Mouse (Mus musculus): Measurements from ENCODE around the gene Isyna1.
A peak's percentile ranks its signal among the peaks of the same experiment; 100 is the strongest.
"Not testable (repeated sequence)": the region's sequence is repeated elsewhere in the genome, so short reads cannot be mapped to it uniquely, and the experiment has no call there.

Isyna1 gene

DNA sequence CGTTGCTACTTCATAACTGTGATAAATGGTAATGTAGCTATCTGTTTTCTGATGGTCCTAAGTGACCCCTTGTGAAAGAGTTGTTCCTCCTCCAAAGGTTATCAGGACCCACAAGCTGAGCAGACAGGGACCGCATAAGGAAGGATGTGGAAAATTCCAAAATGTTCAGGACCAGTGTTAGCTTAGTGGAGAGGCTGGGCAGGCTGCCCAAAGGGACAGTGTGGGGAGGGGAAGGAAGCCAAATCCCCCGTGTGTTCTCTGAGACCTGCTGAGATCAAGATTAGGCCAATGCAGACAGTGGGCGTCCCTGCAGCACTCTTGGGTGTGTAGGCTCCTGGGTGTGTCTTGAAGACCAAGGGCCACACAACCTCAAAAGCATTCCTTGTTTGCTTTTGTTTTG lies 19.3 kb upstream of the Isyna1 start:
- DNase-seq (ENCODE audit: low read depth) = no peak

DNA sequence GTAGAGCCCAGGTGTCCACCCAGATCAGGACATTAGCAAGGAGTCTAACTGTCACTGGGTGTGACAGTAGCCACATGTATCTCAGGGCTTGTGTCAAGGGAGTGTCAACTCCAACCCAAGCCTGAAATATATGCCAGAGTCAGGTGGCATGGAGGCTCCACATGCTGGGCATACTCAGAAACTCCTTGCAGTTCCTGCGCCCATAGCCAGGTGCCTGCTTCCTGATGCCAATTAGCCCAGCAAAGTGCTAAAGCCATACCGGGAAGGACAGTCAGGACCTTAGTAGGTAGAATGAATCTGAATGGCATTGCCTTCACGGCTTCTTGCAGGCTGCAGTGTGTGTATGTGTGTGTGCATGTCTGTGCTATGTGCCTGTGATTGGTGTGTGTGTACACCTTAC lies 17.0 kb upstream of the Isyna1 start:
- DNase-seq (ENCODE audit: low read depth) = no peak

DNA sequence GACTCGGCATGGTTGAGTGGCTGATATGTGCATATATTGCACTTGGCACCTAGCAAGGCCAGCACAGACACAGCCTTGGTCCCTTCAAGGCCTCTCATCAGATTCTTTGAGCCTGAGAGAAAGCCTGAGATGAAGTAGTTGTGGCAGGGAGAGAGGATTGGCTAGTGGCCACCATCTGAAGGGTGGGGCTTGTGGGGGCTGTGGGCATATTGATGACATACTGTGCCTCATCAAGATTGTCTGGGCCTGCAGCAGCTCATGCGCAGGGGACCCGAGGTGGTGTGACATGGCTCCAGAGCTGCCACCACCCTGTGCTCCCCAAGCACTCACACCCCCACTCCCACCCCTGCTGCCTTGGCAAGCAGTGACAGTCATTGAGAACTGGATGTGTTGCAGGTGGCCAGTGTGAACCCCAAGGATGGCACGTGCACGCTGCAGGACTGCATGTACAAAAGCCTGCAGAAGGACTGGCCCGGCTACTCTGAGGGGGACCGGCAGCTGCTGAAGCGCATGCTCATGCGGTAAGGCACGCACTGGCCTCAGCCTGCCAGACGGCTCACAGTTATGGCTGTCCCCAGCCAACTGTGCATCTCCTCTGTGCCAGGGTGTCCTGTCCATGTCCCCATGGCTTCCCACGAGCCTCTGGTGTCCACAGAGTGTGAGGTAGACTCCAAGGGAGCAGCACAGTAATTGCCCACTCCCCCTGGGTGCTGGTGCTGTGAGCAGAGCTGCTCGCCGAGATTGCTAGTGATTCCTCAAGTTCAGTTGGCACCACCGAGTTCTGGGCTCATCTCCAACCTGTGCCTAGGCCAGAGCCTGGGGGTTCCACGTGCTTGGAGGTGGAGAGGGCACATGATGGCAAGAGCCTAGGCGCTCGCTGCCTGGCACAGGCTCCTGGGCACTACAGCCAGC lies 10.4 kb upstream of the Isyna1 start:
- DNase-seq (ENCODE audit: low read depth) = no peak

DNA sequence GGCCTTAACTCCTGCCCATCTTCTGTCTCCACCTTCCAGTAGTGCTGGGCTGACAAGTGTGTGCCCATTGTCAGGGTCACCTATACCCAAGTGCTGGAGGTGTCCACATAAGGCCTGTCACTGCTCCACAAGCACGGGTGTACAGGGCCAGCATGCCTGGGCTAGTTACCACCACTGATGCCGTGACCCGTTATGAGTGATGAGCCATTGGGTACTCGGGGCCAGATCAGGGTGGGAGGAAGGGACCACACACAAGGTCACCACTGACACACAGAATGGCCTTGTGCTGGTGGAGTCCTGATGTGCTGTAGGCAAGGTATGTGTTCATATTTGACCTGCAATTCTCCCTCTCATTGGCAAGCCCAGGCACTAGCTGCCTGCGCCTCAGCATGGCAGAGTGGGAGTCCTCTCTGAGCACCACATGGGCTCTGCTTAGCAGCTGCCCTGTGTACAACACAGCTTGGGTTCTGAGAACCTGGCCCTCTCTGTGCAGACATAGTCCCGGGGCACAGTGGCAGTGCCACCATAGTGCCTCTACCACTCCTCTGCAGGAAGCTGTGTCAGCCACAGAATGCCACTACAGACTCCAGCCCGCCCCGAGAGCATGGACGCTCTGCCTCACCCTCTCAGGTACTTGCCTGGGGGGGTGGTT lies 9.4 kb upstream of the Isyna1 start:
- DNase-seq (ENCODE audit: low read depth) = no peak

DNA sequence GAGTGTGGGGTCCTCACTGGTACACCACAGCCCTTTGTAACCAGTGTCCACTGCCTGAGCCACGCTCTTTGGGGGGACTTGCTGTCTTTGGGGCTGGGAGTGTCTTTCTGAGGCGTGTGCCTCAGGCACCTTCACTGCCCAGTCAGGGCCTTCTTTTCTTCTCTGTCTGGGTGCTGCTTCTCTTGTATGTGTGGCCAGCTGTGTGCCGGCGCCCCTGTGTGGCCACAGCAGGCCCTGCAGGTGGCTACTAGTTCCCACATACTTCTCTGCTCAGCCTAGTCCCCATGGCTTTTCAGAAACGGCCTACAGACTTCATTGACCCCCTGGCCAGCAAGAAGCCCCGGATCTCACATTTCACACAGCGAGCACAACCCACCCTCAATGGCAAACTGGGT lies 8.9 kb upstream of the Isyna1 start:
- peak; percentile 58 for DNase-seq (ENCODE audit: low read depth)

DNA sequence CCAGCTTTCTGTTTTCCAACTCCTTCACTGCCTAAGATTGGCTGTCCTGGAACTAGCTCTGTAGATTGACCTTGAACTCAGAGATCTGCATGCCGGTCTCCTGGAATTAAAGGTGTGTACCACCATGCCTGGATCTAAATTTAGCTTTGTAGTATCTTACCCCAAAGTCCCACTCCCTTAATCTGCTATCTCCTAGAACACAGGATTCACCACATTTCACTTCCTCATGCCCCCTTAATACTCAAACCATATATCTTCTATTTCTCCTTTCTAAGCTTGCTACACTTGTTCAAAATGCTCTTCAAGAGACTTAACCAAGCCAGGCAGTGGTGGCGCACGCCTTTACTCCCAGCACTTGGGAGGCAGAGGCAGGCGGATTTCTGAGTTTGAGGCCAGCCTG lies 6.2 kb upstream of the Isyna1 start:
- DNase-seq (ENCODE audit: low read depth) = not testable (repeated sequence)

DNA sequence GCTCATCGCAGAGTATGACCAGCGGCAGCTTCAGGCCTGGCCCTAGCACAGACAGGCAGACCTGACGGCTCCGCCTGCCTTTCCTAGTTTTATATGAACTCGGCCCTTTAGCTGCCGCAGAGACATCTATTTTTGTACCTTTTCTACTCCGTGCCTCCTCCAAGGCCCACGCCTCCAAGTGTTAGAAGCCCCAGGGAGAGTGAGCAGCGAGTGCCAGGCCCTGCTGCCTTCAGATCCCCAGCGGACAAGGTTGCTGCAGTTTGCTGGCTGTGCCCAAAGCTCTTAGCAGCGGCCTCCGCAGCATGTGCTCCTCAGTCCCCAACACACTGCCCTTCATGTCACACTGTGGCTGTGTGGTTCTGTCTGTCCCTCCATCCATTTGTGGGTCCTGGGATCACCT lies 2.6 kb upstream of the Isyna1 start:
- no peak for DNase-seq (ENCODE audit: low read depth)

DNA sequence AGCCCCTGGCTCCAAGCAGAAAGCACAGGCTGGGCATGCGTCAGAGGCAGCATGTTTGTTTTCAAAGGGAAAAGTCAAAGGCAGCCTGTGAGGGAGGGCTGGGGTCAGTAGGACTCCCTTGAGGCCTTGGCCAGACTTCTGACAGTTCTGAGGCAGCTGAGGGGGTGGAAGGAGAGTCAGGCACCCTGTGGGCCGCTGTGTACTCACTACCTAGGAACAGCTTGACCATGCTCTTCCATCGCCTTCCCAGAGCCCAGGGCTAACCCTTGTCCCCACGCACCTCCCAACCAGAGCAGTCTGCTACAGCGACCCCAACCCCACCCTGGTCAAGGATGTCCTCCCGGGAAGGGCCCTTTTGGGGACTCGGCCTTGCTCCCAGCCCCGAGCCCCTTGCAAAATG lies 1.0 kb upstream of the Isyna1 start:
- DNase-seq (ENCODE audit: low read depth) = no peak

DNA sequence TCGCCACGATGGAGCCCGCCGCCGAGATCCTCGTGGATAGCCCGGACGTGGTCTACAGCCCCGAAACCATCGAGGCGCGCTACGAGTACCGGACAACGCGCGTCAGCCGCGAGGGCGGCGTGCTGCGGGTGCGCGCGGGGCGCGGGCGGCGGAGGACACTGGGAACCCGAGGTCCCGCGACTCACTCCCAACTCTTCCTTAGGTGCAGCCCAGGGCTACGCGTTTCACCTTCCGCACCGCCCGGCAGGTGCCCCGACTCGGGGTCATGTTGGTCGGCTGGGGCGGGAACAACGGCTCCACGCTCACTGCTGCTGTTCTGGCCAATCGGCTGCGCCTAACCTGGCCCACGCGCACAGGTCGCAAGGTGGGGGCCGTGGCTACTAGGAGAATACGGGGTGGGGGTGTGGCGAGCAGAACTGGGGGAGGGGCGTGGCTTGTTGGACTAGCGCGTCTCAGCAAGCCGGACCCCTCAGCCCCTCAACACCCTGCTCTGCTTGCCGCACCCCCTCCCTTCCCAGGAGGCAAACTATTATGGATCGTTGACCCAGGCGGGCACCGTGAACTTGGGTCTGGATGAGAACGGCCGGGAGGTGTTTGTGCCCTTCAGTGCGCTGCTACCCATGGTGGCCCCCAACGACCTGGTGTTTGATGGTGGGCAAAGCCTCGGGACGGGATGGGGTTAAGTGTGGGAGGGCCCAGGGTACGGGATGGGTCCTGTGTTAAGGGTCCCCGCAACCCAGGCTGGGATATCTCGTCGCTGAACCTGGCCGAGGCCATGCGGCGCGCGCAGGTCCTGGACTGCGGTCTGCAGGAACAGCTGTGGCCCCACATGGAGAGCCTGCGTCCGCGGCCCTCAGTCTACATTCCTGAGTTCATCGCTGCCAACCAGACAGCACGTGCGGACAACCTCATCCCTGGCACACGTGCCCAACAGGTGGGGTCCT lies 720 bp downstream of the Isyna1 start:
- DNase-seq (ENCODE audit: low read depth) = peak; percentile 72

DNA sequence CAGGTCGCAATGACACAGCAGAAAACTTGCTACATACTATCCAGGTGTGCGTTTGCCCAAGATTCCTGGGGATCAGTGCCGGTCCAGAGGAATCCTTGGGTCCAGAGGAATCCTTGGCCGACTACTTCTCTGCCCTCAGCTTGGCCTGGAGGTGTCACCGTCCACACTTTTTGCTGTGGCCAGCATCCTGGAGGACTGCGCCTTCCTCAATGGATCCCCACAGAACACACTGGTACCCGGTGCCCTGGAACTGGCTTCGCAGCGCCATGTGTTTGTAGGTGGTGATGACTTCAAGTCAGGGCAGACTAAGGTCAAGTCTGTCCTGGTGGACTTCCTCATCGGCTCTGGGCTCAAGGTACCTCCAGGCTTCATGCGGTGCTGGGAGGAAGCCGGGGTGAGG lies 1.6 kb downstream of the Isyna1 start:
- peak; percentile 22 for DNase-seq (ENCODE audit: low read depth)

DNA sequence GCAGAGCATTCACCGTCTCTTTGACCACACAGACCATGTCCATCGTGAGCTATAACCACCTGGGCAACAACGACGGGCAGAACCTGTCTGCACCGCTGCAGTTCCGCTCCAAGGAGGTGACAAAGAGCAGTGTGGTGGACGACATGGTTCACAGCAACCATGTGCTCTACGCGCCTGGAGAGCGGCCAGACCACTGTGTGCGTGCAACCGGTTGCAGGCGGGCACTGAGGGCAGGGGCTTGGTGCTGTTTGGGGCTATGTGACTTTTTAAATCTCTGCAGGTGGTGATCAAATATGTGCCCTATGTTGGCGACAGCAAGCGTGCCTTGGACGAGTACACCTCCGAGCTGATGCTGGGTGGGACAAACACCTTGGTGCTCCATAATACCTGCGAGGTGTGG lies 2.0 kb downstream of the Isyna1 start:
- DNase-seq (ENCODE audit: low read depth) = no peak

DNA sequence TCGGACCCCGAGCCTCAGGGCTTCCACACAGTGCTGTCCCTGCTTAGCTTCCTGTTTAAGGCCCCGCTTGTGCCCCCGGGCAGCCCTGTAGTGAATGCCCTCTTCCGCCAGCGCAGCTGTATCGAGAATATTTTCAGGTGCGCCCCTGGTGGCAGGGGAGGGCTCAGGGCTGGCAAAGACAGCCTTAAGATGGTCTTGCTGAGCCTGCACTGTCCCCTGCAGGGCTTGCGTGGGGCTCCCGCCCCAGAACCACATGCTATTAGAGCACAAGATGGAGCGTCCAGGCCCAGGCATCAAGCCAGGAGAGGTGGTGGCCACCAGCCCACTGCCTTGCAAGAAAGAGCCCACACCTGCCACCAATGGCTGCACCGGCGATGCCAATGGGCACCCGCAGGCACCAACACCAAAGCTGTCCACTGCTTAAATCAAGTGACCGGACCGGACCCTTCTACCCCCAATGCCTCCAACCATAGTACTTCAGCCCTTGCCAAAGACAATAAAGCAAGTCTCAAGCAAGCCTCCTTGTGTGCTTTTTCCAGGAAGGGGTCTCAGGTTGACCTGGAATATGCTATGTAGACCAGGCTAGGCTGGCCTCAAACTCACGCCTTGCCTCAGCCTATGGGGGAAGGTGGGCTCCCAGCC lies 2.7 kb downstream of the Isyna1 start:
- peak; percentile 32 for DNase-seq (ENCODE audit: low read depth)

DNA sequence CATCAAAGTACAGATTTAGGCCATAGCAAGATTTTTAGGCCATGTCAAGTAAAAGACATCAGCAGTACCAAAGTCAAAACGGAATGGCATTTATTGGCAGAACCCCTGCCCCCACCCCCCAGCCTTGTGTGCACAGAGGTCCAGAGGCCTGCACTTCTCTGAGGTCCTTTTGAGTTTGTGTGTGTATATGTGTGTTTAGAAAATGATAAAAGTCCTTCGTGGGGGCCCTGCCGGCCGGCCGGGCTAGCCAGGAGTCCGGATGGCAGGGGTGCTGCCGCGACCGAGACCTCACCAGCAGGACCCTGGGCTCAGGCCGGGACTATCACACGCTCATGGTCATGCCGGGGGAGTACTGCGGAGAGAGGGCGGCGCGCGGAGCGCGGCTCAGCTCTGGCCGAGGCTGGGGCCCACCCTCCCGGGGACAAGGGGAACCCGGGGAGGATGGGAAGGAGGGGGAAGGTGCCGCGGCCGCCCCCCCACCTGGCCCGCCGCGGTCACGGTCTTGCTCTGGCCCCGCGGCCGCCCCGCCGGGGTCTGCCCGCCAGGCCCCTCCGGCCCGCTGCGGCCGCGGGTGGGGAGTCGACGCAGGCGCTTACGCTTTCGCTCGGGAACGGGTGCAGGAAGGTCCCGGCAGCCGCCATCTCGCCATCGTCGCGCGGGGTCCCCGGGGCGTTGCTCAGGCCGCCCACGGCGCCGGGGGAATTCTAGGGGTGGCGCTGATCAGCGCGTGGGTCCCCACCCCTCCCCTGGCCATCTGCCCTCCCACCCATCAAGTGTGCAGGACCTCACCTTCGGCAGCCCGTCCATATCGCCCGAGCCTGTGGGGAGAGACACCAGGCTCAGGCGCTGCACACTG lies 3.5 kb downstream of the Isyna1 start:
- DNase-seq (ENCODE audit: low read depth) = no peak

DNA sequence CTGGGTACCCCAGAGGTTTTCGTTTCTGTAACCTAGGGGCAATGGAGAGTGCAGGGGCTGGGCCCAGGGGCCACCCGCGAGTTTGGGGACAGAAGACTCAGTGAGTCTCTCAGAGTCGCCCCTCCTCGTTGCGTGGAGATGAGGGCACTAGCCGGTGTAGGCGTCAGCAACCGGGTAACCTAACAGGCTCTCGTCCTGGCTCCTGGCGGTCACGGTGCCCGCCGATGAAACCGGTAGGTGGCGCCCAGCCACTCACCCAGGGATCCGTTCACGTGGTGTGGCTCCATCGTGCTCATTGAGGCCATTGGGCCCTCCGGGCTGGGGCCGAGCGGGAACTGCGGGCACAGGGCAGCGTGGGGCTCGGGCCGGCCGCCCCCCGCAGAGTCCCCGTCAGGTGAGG lies 4.1 kb downstream of the Isyna1 start:
- no peak for DNase-seq (ENCODE audit: low read depth)

DNA sequence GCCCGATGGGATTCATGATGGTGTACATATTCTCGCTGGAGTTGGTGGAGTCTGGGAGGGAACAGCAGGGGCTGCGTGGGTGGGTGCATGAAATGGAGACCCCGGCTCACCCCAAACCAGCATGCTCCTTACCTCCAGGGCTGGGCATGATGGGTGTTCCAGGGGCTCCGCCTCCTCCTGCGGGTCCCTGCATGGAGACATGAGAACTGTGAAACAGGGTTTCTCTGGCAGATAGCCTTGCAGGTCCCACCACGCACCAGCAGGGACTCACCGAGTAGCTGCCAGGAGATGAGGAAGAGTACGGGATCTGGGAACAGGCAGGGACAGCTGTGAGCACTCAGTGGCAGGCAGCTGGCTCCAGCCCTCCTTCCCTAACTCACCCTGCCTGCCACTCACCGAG lies 4.5 kb downstream of the Isyna1 start:
- peak; percentile 11 for DNase-seq (ENCODE audit: low read depth)

DNA sequence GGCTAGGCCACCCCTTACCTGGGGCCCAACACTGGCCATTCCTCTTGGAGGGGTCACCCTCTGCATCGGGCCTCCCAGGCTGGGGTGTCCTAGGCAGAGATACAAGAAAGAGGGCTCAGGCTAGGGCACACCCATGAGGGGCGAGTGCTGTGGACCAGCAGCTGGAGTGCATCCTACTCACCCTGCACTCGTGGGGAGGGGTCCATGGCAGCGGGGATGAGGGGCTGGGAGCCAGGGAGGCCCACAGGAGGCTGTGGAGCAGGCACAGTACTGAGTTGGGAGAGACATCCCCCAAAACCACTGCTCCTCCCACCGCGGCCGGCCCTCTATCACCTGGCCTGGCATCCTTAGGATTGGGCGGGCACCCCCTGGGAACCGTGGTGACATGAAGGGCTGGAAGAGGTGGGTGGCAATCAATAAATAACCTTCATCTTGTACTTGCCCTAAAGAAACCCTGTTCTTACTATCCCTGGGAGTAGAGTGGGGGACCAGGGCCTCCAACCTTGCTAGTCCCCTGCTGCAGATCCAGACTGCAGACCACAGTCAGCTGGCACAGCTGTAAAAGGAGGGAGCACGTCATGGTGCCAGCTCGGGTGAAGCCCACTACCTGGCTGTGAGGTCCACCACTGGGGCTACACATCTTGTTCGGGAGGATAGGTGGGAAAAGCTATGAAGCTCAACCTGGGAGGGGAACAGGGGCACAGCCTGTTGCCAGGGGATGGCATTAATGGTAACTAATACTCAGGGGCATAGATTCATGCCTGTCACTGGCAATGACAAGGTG lies 5.5 kb downstream of the Isyna1 start:
- DNase-seq (ENCODE audit: low read depth) = no peak

DNA sequence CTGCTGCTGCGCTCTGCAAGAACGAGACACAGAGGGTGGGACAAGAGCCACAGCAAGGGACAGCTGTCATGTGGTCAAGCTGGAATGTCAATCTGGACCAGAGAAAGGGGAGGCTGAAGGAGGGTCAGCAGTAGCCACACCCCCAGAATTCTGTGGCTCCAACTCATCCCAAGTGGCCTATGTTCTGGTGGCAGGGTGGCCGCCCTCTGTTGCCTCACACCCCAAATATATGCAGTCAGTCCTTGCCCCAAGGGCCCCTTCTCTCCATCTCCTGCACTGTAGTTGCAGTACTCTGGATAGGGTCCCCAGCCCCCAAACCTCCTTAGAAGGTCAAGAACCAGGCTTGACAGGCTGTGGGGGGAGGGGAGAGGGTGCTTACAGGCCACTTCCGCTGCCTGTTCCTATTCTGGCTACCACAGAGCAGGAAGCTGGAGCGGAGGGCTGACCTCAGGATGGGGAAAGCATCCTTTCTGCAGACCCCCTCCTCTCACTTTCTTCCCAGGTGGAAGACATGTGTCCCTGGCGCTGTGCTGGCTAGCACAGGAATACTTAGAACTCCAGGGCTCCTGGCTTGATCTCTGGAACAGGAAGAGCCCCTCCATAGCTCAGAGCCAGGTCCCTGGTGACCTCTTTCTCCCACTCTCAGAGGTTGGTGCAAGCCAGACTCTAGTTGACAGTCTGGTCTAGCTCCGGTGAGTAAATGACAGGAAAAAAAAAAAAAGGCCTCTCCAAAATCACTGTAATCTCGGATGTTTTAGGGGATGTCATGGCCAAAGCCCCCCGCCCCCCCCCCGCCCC lies 6.5 kb downstream of the Isyna1 start:
- DNase-seq (ENCODE audit: low read depth) = peak; percentile 32

DNA sequence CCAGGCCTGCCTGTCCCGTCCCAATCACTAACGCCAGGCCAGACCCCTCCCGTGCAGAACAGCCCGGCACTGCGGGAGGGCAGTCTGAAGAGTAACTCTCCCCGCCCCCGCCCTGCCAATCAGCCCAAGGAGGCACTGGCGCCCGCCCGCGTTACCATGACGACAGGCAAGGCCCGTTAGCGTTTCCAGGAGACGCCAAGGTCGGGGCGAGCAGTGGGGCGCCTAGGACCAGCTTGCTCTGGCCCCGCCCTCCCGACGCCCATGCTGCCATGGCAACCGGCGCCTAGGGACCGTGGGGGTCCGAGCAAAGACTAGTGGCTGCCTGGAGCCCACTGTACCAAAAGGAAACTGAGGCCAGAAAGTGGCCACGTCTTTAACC lies 7.1 kb downstream of the Isyna1 start:
- peak; percentile 91 for DNase-seq (ENCODE audit: low read depth)

DNA sequence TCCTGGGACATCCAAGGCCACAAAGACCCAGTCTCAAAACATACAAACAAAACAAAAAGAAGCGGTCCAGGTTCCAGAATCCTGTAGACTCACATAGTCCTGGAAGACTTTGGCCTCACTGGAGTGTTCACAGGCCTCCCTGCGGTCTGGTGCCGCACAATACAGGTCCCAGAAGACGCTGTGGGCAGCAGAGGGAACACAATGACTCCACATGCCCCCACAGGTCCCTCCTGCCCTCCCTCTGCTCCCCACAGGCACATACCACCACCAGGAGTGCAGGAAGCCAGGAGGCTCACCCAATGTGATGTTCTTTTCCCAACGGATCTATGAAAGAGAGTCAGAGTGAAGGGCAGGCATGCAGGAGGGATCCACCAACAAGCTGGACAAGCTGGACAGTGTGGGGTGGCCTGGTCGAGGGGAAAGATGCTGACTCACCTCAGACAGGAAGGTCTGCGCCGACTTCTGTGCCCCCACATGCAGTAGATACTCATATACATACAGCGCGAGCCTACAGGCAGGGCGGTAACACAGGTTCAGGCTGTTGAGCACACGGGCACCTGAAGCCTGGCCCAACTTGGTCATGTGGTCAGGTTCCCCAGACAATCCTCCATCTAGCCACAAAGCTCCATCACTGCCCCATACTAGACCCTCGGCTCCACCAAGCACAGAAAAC lies 8.1 kb downstream of the Isyna1 start:
- DNase-seq (ENCODE audit: low read depth) = no peak
